Mouse (Mus musculus) heart, postnatal 0 days (tissue): ENCODE data around the gene AU022751.
"Not testable (repeated sequence)": the region's sequence is repeated elsewhere in the genome, so short reads cannot be mapped to it uniquely, and the experiment has no call there.

Experiments
- CTCF ChIP-seq: IDR thresholded peaks from 2 replicates; pipeline ENCODE4 v1.5.1; 2016; ENCODE audit warnings: antibody characterized with exemption, control low read depth, low read depth
- EP300 ChIP-seq: IDR thresholded peaks from 2 replicates; pipeline ENCODE4 v1.6.1; 2016; ENCODE audit warnings: antibody characterized with exemption, low read depth

- TF ChIP-seq CTCF, EP300: not testable (repeated sequence)
Measured at GRCm38 (mm10) chrX:6047066-6047935, 35.9 kb downstream of the AU022751 start, which contains the start of gene Nudt11.
